Mouse (Mus musculus): ENCODE results near the gene Ttc39a. TPM values are rescaled to one million over a fixed set of nuclear protein-coding genes. Genes with fewer than 3 reads are reported as not detected.
"Not testable (repeated sequence)": the region's sequence is repeated elsewhere in the genome, so short reads cannot be mapped to it uniquely, and the experiment has no call there.

Ttc39a gene
- polyA plus RNA-seq, 1 experiment = 5.5 TPM

DNA sequence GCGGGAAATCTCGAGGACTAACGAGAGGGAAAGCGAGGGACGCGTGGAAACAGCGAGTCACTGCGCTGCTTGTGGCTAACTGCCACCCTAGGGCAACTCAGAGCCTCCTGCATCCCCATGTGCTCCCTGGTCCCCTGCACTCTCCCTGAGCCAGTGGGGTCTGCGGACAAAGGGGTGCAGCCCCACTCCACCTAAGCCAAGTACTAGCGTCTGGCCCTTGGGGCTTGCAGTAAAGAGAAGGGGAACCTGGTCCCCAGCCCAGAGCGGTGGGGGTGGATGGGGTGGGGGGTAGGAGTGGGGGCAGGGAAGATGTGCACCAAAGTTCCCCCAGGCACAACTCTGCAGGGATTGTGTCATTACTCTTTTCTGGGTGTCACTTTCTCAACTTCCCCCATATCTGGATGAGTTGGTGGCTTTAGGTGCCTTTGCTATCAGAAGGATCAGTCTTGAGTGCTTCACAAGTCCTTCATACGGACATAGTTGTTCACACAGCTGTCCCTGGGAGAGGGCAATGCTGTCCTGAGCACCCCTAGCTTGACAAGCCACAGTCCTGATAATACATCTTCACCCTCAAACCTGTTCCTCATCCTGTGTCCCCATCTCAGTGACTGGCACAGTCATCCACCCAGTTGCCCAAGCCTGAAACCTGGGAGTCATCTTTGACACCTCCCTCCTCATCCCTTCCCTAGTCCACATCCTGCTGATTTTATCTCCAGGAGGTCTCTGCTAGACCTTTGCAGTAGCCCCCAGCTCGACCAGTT lies 11.9 kb upstream of the Ttc39a start:
- Histone ChIP-seq H3K36me3 (ENCODE audit: control insufficient read depth, insufficient read depth, low read length) (no peaks in the 10 kb centered on the region; the same call in 1 of the 2 replicates), H3K4me3 (ENCODE audit: extremely low read depth, insufficient read depth, insufficient read length) (no peak overlapping the region), H3K27ac (ENCODE audit: insufficient read depth, low read length) (no peak overlapping the region), H3K4me1 (ENCODE audit: control insufficient read depth, insufficient read depth, insufficient read length) (peaks cover 3% of the 10 kb centered on the region), H3K27me3 (ENCODE audit: control insufficient read depth, insufficient read depth, low read length) (no peaks in the 10 kb centered on the region)
- WGBS = 27% methylated on average over 13 of the region's 13 CpGs
- TF ChIP-seq CTCF (IDR thresholded peaks at IDR 0.05; ENCODE audit: extremely low read depth, insufficient read depth, insufficient read length, insufficient replicate concordance) = no peak
- no peak for TF ChIP-seq POLR2A (IDR thresholded peaks at IDR 0.05; ENCODE audit: low read depth, low read length)
- no peak for DNase-seq (ENCODE audit: low read depth in 1 of 2, low spot score in 2 of 2)

DNA sequence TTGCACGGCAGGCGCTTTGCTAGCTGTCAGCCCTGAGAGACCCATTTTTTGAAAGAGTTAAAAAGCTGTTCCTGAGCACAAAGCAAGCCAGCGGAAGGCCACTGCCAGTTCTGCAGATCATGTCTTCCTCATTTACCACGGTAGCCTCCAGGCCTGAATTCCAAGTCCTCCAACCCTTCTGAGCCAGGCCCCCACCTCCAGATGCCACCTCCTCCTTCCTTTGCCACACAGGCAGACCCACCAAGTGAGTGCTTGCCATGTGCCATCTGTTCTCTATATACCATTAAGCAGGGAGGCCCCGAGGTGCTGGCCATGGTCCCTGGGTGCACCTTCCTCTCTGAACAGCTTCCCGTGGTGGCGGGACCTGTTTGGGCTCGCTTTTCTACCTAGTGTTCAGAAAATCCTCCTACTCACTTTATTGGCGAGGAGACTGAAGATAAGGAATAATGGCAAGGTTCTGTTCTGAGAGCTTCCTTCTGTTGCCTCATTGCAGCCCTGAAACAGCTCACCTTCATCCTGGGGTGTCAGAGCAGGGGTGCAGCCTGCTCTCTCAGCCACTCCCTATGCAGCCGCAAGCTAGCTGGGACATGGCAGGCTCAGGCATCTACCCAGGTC lies 6.0 kb upstream of the Ttc39a start:
- TF ChIP-seq POLR2A (IDR thresholded peaks at IDR 0.05; ENCODE audit: low read depth, low read length) = no peak
- TF ChIP-seq CTCF (IDR thresholded peaks at IDR 0.05; ENCODE audit: extremely low read depth, insufficient read depth, insufficient read length, insufficient replicate concordance) = no peak
- no peaks in the 10 kb centered on the region for H3K36me3 ChIP-seq (ENCODE audit: control insufficient read depth, insufficient read depth, low read length)
- 78% methylated on average over 10 of the region's 10 CpGs for WGBS
- no peaks in the 10 kb centered on the region for H3K27me3 ChIP-seq (ENCODE audit: control insufficient read depth, insufficient read depth, low read length)
- H3K4me1 ChIP-seq (ENCODE audit: control insufficient read depth, insufficient read depth, insufficient read length) = no peaks in the 10 kb centered on the region
- H3K4me3 ChIP-seq (ENCODE audit: extremely low read depth, insufficient read depth, insufficient read length) = no peak overlapping the region
- no peak overlapping the region for H3K27ac ChIP-seq (ENCODE audit: insufficient read depth, low read length)
- DNase-seq (ENCODE audit: low read depth in 1 of 2, low spot score in 2 of 2) = no peak

DNA sequence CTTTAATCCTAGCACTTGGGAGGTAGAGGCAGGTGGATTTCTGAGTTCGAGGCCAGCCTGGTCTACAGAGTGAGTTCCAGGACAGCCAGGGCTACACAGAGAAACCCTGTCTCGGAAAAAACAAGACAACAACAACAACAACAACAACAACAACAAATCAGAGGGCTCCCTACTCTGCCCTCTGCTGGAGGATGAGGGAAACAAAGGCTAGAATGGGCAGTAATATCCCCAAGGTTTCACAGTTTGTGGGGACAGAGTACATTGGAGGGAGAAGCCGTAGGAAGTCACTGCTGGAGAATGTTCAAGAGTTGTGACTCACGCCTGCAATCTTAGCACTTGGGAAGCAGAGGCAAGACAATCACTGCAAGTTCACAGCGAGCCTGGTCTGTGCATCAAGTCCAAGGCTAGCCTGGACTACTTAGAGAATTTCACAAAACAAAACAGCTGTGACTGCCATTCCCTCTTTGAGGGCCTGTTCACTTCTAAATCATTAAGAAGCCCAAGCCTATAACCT lies 5.2 kb upstream of the Ttc39a start:
- no peaks in the 10 kb centered on the region for H3K36me3 ChIP-seq (ENCODE audit: control insufficient read depth, insufficient read depth, low read length)
- no peaks in the 10 kb centered on the region for H3K27me3 ChIP-seq (ENCODE audit: control insufficient read depth, insufficient read depth, low read length)
- no peak overlapping the region for H3K4me3 ChIP-seq (ENCODE audit: extremely low read depth, insufficient read depth, insufficient read length)
- DNase-seq (ENCODE audit: low read depth in 1 of 2, low spot score in 2 of 2) = no peak
- TF ChIP-seq POLR2A (IDR thresholded peaks at IDR 0.05; ENCODE audit: low read depth, low read length) (no peak), CTCF (IDR thresholded peaks at IDR 0.05; ENCODE audit: extremely low read depth, insufficient read depth, insufficient read length, insufficient replicate concordance) (no peak)
- WGBS = 73% methylated on average over 5 of the region's 5 CpGs
- no peak overlapping the region for H3K27ac ChIP-seq (ENCODE audit: insufficient read depth, low read length)
- no peaks in the 10 kb centered on the region for H3K4me1 ChIP-seq (ENCODE audit: control insufficient read depth, insufficient read depth, insufficient read length)

DNA sequence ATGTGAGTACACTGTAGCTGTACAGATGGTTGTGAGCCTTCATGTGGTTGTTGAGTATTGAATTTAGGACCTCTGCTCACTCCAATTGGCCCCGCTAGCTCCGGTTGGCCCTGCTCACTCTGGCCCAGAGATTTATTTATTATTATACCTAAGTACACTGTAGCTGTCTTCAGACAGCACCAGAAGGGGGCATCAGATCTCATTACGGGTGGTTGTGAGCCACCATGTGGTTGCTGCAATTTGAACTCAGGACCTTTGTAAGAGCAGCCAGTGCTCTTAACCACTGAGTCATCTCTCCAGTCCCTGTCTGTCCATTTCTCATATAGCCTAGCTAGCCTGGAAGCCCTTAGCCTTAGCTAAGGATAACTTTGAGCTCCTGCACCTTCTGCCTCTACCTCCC lies 1.5 kb upstream of the Ttc39a start:
- not testable (repeated sequence) for DNase-seq (ENCODE audit: low read depth in 1 of 2, low spot score in 2 of 2); H3K4me3 ChIP-seq (ENCODE audit: extremely low read depth, insufficient read depth, insufficient read length); H3K4me1 ChIP-seq (ENCODE audit: control insufficient read depth, insufficient read depth, insufficient read length); H3K27me3 ChIP-seq (ENCODE audit: control insufficient read depth, insufficient read depth, low read length); H3K36me3 ChIP-seq (ENCODE audit: control insufficient read depth, insufficient read depth, low read length); H3K27ac ChIP-seq (ENCODE audit: insufficient read depth, low read length)
- WGBS = 93% methylated on average over 3 of the region's 3 CpGs

DNA sequence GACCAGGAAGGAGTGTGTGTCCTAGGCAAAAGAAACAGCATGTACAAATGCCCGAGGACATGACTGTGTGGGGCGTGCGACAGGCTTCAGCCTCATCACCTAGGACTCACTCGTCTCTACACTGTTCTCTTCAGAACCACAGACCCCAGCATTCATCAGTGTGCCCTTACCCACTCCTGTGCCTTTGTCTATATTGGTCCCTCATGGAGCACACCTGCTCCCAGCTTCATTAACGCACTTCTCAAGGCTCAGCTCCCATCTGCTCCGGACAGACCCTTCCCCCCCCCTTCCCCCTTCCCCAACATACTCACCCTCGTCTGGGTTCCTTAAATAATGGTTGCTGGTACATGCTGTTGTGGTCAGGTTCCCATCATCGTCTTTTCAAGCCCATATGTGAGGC lies 1.0 kb upstream of the Ttc39a start:
- Histone ChIP-seq H3K4me1 (ENCODE audit: control insufficient read depth, insufficient read depth, insufficient read length) (no peaks in the 10 kb centered on the region; the same call in 1 of the 2 replicates), H3K36me3 (ENCODE audit: control insufficient read depth, insufficient read depth, low read length) (no peaks in the 10 kb centered on the region), H3K27me3 (ENCODE audit: control insufficient read depth, insufficient read depth, low read length) (peaks cover 7% of the 10 kb centered on the region; the same call in 1 of the 2 replicates), H3K27ac (ENCODE audit: insufficient read depth, low read length) (no peak overlapping the region), H3K4me3 (ENCODE audit: extremely low read depth, insufficient read depth, insufficient read length) (no peak overlapping the region)
- no peak for TF ChIP-seq CTCF (IDR thresholded peaks at IDR 0.05; ENCODE audit: extremely low read depth, insufficient read depth, insufficient read length, insufficient replicate concordance)
- TF ChIP-seq POLR2A (IDR thresholded peaks at IDR 0.05; ENCODE audit: low read depth, low read length) = no peak
- 71% methylated on average over 8 of the region's 8 CpGs for WGBS
- DNase-seq (ENCODE audit: low read depth in 1 of 2, low spot score in 2 of 2) = no peak

DNA sequence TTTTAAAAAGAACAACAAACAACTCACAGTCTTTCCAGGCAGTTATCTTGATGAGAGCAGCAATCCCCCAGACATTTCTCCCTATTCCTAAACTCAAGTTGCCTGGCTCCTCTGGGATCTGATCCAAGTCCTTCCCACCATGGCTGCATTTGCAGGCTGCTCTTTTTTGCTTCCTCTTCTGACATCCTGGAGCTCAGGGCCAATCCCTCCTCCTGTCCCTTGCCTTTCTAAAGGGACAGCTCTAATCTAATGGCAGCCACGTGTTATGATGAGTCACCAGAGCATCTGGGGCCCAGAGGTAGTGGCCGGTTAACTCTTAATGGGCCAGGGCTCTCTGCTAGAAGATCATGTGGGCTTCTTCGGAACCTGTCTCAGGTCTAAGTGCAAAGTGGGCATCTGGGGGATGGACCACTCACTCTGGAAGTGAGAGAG lies 353 bp upstream of the Ttc39a start:
- H3K4me3 ChIP-seq (ENCODE audit: extremely low read depth, insufficient read depth, insufficient read length) = no peak overlapping the region
- no peaks in the 10 kb centered on the region; the same call in 1 of the 2 replicates for H3K4me1 ChIP-seq (ENCODE audit: control insufficient read depth, insufficient read depth, insufficient read length)
- no peak for DNase-seq (ENCODE audit: low read depth in 1 of 2, low spot score in 2 of 2)
- no peak overlapping the region for H3K27ac ChIP-seq (ENCODE audit: insufficient read depth, low read length)
- WGBS = 9% methylated on average over 3 of the region's 3 CpGs
- H3K27me3 ChIP-seq (ENCODE audit: control insufficient read depth, insufficient read depth, low read length) = peaks cover 7% of the 10 kb centered on the region; the same call in 1 of the 2 replicates
- TF ChIP-seq POLR2A (IDR thresholded peaks at IDR 0.05; ENCODE audit: low read depth, low read length) (no peak), CTCF (IDR thresholded peaks at IDR 0.05; ENCODE audit: extremely low read depth, insufficient read depth, insufficient read length, insufficient replicate concordance) (no peak)
- H3K36me3 ChIP-seq (ENCODE audit: control insufficient read depth, insufficient read depth, low read length) = no peaks in the 10 kb centered on the region

DNA sequence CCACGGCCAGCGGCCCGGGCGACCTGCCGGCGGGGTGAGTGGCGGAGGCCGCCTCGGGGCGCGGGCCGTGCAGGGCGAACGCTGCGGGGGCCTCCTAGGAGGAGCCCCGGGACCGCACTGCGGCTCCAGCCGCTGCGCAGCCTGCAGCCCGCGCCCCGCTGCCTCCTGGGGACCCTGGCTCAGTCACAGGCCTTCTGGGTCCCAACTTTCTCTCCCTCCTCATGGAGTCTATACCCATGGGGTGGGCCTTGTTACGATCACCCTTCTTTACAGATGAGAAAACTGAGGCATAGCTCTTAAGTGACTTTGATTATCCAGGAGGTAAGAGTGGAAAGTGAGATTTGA lies 725 bp downstream of the Ttc39a start:
- DNase-seq (ENCODE audit: low read depth in 1 of 2, low spot score in 2 of 2) = no peak
- WGBS = 5% methylated on average over 24 of the region's 24 CpGs
- Histone ChIP-seq H3K4me1 (ENCODE audit: control insufficient read depth, insufficient read depth, insufficient read length) (no peaks in the 10 kb centered on the region; the same call in 1 of the 2 replicates), H3K27ac (ENCODE audit: insufficient read depth, low read length) (no peak overlapping the region), H3K36me3 (ENCODE audit: control insufficient read depth, insufficient read depth, low read length) (no peaks in the 10 kb centered on the region), H3K27me3 (ENCODE audit: control insufficient read depth, insufficient read depth, low read length) (peaks cover 7% of the 10 kb centered on the region; the same call in 1 of the 2 replicates), H3K4me3 (ENCODE audit: extremely low read depth, insufficient read depth, insufficient read length) (no peak overlapping the region)
- TF ChIP-seq POLR2A (IDR thresholded peaks at IDR 0.05; ENCODE audit: low read depth, low read length) (no peak), CTCF (IDR thresholded peaks at IDR 0.05; ENCODE audit: extremely low read depth, insufficient read depth, insufficient read length, insufficient replicate concordance) (no peak)
